Mouse (Mus musculus): Measurements from ENCODE around the gene D430041D05Rik.

DNA sequence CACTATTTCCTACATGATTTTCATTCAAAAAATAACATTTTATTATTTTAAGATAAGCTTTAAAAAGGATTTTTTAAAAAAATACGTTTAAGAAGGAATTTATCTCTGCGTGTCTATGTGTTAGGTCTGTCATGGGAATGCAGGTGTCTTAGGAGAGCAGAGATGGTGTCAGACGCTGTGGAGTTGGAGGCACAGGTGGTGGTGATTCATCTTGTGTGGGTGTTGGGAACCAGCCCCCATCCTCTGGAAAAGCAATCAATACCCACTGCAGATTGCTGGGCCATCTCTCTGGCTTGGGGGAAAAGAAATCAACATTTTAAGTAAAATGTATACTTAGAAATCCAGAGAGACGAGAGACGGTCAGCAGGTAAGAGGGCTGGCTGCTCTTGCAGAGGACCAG is 225.2 kb downstream of the D430041D05Rik start:
- TF ChIP-seq CTCF (IDR thresholded peaks at IDR 0.05; ENCODE audit: borderline replicate concordance, insufficient read depth, low read length) (no peak), POLR2A (IDR thresholded peaks at IDR 0.05; ENCODE audit: low read depth, low read length) (no peak)
